Mouse (Mus musculus): ENCODE data around the gene Susd4.

Susd4 gene

GRCm38 (mm10) chr1:182787030-182787429, 23.4 kb downstream of the Susd4 start:
- DNase-seq (ENCODE audit: low spot score): no peak

GRCm38 (mm10) chr1:182788896-182789295, 25.2 kb downstream of the Susd4 start:
- DNase-seq (ENCODE audit: low spot score): no peak

GRCm38 (mm10) chr1:182792521-182793071, 28.9 kb downstream of the Susd4 start:
- DNase-seq (ENCODE audit: low spot score): peak; percentile 68

GRCm38 (mm10) chr1:182794221-182794620, 30.6 kb downstream of the Susd4 start:
- peak; percentile 54 for DNase-seq (ENCODE audit: low spot score)

GRCm38 (mm10) chr1:182794628-182795027, 31.0 kb downstream of the Susd4 start:
- peak; percentile 38 for DNase-seq (ENCODE audit: low spot score)

GRCm38 (mm10) chr1:182797048-182797447, 33.4 kb downstream of the Susd4 start:
- peak; percentile 55 for DNase-seq (ENCODE audit: low spot score)

- no peak for DNase-seq (ENCODE audit: low spot score)
These were observed 37.9 kb downstream of the Susd4 start for GRCm38 (mm10) chr1:182801590-182801989.

- DNase-seq (ENCODE audit: low spot score): no peak
These were observed 39.2 kb downstream of the Susd4 start for GRCm38 (mm10) chr1:182802891-182803290.

- DNase-seq (ENCODE audit: low spot score): no peak
These were observed 50.3 kb downstream of the Susd4 start for GRCm38 (mm10) chr1:182813991-182814390.

GRCm38 (mm10) chr1:182814566-182814965, 50.9 kb downstream of the Susd4 start:
- DNase-seq (ENCODE audit: low spot score): no peak

GRCm38 (mm10) chr1:182817106-182817505, 53.4 kb downstream of the Susd4 start:
- DNase-seq (ENCODE audit: low spot score): no peak

GRCm38 (mm10) chr1:182817624-182818023, 54.0 kb downstream of the Susd4 start:
- DNase-seq (ENCODE audit: low spot score): no peak

- no peak for DNase-seq (ENCODE audit: low spot score)
These were observed 55.3 kb downstream of the Susd4 start for GRCm38 (mm10) chr1:182818931-182819330.

GRCm38 (mm10) chr1:182822729-182823128, 59.1 kb downstream of the Susd4 start:
- DNase-seq (ENCODE audit: low spot score): no peak

- no peak for DNase-seq (ENCODE audit: low spot score)
These were observed 60.2 kb downstream of the Susd4 start for GRCm38 (mm10) chr1:182823723-182824421.

GRCm38 (mm10) chr1:182826557-182826956, 62.9 kb downstream of the Susd4 start:
- no peak for DNase-seq (ENCODE audit: low spot score)

GRCm38 (mm10) chr1:182838061-182838460, 74.4 kb downstream of the Susd4 start:
- peak; percentile 34 for DNase-seq (ENCODE audit: low spot score)

GRCm38 (mm10) chr1:182839332-182839929, 75.8 kb downstream of the Susd4 start:
- no peak for DNase-seq (ENCODE audit: low spot score)

GRCm38 (mm10) chr1:182840011-182840410, 76.4 kb downstream of the Susd4 start:
- no peak for DNase-seq (ENCODE audit: low spot score)

GRCm38 (mm10) chr1:182840606-182841005, 76.9 kb downstream of the Susd4 start:
- no peak for DNase-seq (ENCODE audit: low spot score)

GRCm38 (mm10) chr1:182849556-182849955, 85.9 kb downstream of the Susd4 start:
- no peak for DNase-seq (ENCODE audit: low spot score)

- no peak for DNase-seq (ENCODE audit: low spot score)
These were observed 86.4 kb downstream of the Susd4 start for GRCm38 (mm10) chr1:182850080-182850479.

- DNase-seq (ENCODE audit: low spot score): no peak
These were observed 88.5 kb downstream of the Susd4 start for GRCm38 (mm10) chr1:182852158-182852557.

Data from left cerebral cortex, adult 11 months (tissue).